Mouse (Mus musculus): ENCODE data around the gene Armc7. TPM values are rescaled to one million over a fixed set of nuclear protein-coding genes. Genes with fewer than 3 reads are reported as not detected.
A peak's percentile ranks its signal among the peaks of the same experiment; 100 is the strongest.

Armc7 gene
- polyA plus RNA-seq, 1 experiment: 6.2 TPM

- H3K4me2 ChIP-seq (ENCODE audit: low read depth): no peak overlapping the region
- no peaks in the 10 kb centered on the region for H3K79me2 ChIP-seq (ENCODE audit: control insufficient read depth, insufficient read depth)
- H3ac ChIP-seq (ENCODE audit: control insufficient read depth, insufficient read length): no peak overlapping the region
- peaks cover 15% of the 10 kb centered on the region for H3K27me3 ChIP-seq (ENCODE audit: control insufficient read depth, insufficient read depth, insufficient read length)
- H3K36me3 ChIP-seq (ENCODE audit: control insufficient read depth, insufficient read depth): no peaks in the 10 kb centered on the region
- no peak for TF ChIP-seq POLR2AphosphoS2 (IDR thresholded peaks at IDR 0.05; ENCODE audit: insufficient read length, low read depth)
- no peak for TF ChIP-seq MYOD1 (IDR thresholded peaks at IDR 0.05; ENCODE audit: control insufficient read depth in 1 of 3, insufficient read length in 2 of 3, low read depth in 2 of 3)
- TF ChIP-seq CEBPB (IDR thresholded peaks at IDR 0.05; ENCODE audit: insufficient read depth, poor library complexity, severe bottlenecking): no peak
- TF ChIP-seq POLR2A (IDR thresholded peaks at IDR 0.05; ENCODE audit: insufficient read length, low read depth): no peak
- no peak overlapping the region for H3K4me3 ChIP-seq
These were observed 13.6 kb upstream of the Armc7 start for GRCm38 (mm10) chr11:115461846-115462242.

DNA sequence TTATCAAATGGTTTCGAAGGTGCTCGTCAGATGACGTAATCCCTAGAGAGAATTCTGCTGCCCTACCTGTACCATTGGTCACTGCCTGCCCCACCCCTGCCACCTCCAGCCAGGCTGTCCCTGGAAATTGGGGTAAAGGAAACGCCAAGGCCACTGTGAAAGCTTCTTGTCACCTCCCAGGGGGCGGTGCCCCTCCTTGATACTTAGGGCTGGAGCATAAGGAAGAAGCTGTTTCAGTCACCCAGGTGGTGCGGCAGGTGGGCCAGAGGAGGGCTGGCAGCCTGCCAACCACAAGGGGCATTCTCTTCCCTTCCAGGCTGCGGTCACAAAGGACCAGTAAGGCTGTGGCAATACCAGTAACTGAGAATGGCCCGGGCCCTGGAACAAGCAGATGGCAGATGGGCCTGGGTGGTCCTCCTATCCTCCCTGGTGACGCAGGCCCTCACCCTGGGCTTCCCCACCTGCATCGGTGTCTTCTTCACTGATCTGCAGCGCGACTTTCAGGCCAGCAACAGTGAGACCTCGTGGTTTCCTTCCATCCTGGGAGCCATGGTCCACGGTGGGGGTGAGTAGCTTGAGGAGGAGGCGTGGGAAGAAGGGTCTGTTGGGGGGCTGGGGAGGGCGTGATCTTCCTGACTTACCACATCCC is 13.1 kb upstream of the Armc7 start, which contains the start of gene Slc16a5:
TSS of gene Slc16a5 (plus strand) at position 232 of the 649 bp plus-strand sequence.
- TF ChIP-seq MYOD1 (IDR thresholded peaks at IDR 0.05; ENCODE audit: control insufficient read depth in 1 of 3, insufficient read length in 2 of 3, low read depth in 2 of 3): no peak
- no peak for TF ChIP-seq POLR2AphosphoS2 (IDR thresholded peaks at IDR 0.05; ENCODE audit: insufficient read length, low read depth)
- TF ChIP-seq CEBPB (IDR thresholded peaks at IDR 0.05; ENCODE audit: insufficient read depth, poor library complexity, severe bottlenecking): no peak
- TF ChIP-seq SRF (IDR thresholded peaks at IDR 0.05; ENCODE audit: control insufficient read depth, insufficient read length, low read depth): no peak
- no peak for TF ChIP-seq E2F4 (IDR thresholded peaks at IDR 0.05; ENCODE audit: insufficient read depth)
- no peak for TF ChIP-seq POLR2A (IDR thresholded peaks at IDR 0.05; ENCODE audit: insufficient read length, low read depth)
- TF ChIP-seq MAX (IDR thresholded peaks at IDR 0.05; ENCODE audit: low read depth): no peak
- TF ChIP-seq MYOG (IDR thresholded peaks at IDR 0.05; ENCODE audit: control insufficient read depth in 1 of 3, insufficient read depth in 1 of 3, insufficient read length in 2 of 3, low read depth in 2 of 3): no peak
- no peak within 1 kb of the TSS for H3K4me2 ChIP-seq (ENCODE audit: low read depth)
- H3K4me3 ChIP-seq: no peak within 1 kb of the TSS

GRCm38 (mm10) chr11:115463397-115463796 is 12.1 kb upstream of the Armc7 start:
- H3ac ChIP-seq (ENCODE audit: control insufficient read depth, insufficient read length): no peak overlapping the region
- H3K36me3 ChIP-seq (ENCODE audit: control insufficient read depth, insufficient read depth): no peaks in the 10 kb centered on the region
- H3K4me2 ChIP-seq (ENCODE audit: low read depth): no peak overlapping the region
- TF ChIP-seq TCF12 (IDR thresholded peaks at IDR 0.05; ENCODE audit: insufficient read depth, poor library complexity, severe bottlenecking) (no peak), REST (IDR thresholded peaks at IDR 0.05; ENCODE audit: insufficient read depth, insufficient read length) (no peak), MYOD1 (IDR thresholded peaks at IDR 0.05; ENCODE audit: control insufficient read depth in 1 of 3, insufficient read length in 2 of 3, low read depth in 2 of 3) (no peak), POLR2A (IDR thresholded peaks at IDR 0.05; ENCODE audit: insufficient read length, low read depth) (no peak), USF1 (IDR thresholded peaks at IDR 0.05; ENCODE audit: low read depth) (no peak), POLR2AphosphoS2 (IDR thresholded peaks at IDR 0.05; ENCODE audit: insufficient read length, low read depth) (no peak), CEBPB (IDR thresholded peaks at IDR 0.05; ENCODE audit: insufficient read depth, poor library complexity, severe bottlenecking) (no peak), E2F4 (IDR thresholded peaks at IDR 0.05; ENCODE audit: insufficient read depth) (no peak), MYOG (IDR thresholded peaks at IDR 0.05; ENCODE audit: control insufficient read depth in 1 of 3, insufficient read depth in 1 of 3, insufficient read length in 2 of 3, low read depth in 2 of 3) (no peak)
- H3K79me2 ChIP-seq (ENCODE audit: control insufficient read depth, insufficient read depth): no peaks in the 10 kb centered on the region
- peaks cover 10% of the 10 kb centered on the region for H3K27me3 ChIP-seq (ENCODE audit: control insufficient read depth, insufficient read depth, insufficient read length)
- H3K4me3 ChIP-seq: no peak overlapping the region

More for the DNA sequence above, 13.1 kb upstream of the Armc7 start, which contains the start of gene Slc16a5:
- H3ac ChIP-seq (ENCODE audit: control insufficient read depth, insufficient read length): no peak within 1 kb of the TSS
- no peaks in the 10 kb centered on the region for H3K36me3 ChIP-seq (ENCODE audit: control insufficient read depth, insufficient read depth)
- no peaks in the 10 kb centered on the region for H3K79me2 ChIP-seq (ENCODE audit: control insufficient read depth, insufficient read depth)
- H3K27me3 ChIP-seq (ENCODE audit: control insufficient read depth, insufficient read depth, insufficient read length): peaks cover 15% of the 10 kb centered on the region

DNA sequence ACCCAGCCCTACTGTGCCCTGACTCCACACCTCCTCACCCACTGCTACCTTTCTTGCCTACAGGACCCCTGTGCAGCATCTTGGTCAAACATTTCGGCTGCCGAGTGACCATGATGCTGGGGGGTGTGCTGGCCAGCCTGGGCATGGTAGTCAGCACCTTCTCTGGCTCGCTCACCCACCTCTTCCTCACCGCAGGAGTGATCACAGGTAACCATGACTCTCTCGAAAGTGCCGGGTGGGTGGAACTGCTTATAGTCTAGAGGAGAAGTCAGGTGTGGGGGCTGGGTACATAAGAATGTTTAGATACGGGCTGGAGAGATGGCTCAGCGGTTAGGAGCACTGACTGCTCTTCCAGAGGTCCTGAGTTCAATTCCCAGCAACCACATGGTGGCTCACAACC is 10.6 kb upstream of the Armc7 start:
- no peaks in the 10 kb centered on the region for H3K36me3 ChIP-seq (ENCODE audit: control insufficient read depth, insufficient read depth)
- H3K27me3 ChIP-seq (ENCODE audit: control insufficient read depth, insufficient read depth, insufficient read length): peaks cover 6% of the 10 kb centered on the region
- H3ac ChIP-seq (ENCODE audit: control insufficient read depth, insufficient read length): no peak overlapping the region
- no peak overlapping the region for H3K4me3 ChIP-seq
- no peak for TF ChIP-seq TCF3 (IDR thresholded peaks at IDR 0.05; ENCODE audit: insufficient read length, low read depth)
- TF ChIP-seq MYOG (IDR thresholded peaks at IDR 0.05; ENCODE audit: control insufficient read depth in 1 of 3, insufficient read depth in 1 of 3, insufficient read length in 2 of 3, low read depth in 2 of 3): no peak
- no peak for TF ChIP-seq MAX (IDR thresholded peaks at IDR 0.05; ENCODE audit: low read depth)
- no peaks in the 10 kb centered on the region for H3K79me2 ChIP-seq (ENCODE audit: control insufficient read depth, insufficient read depth)
- H3K4me2 ChIP-seq (ENCODE audit: low read depth): no peak overlapping the region

DNA sequence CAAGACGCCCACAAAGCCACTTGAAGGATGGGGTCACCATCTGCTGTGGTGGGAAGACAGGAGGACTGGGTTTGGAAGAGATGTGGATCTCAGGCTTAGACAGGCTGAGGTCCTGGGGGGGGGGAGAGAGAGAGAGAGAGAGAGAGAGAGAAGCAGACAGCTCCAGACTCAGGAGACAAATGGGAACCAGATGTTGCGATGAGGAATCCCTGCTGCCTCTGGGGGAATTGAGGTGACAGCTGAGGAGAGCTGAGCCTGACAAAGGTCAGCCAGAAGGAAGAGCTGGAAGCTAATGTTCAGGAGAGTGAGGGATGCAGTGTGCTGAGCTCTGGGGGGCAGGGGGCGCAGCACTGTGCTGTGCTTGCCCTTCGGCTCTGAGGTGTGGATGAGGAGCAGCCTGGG is 8.2 kb upstream of the Armc7 start:
- TF ChIP-seq REST (IDR thresholded peaks at IDR 0.05; ENCODE audit: insufficient read depth, insufficient read length): no peak
- no peak for TF ChIP-seq USF1 (IDR thresholded peaks at IDR 0.05; ENCODE audit: low read depth)
- TF ChIP-seq TCF3 (IDR thresholded peaks at IDR 0.05; ENCODE audit: insufficient read length, low read depth): no peak
- TF ChIP-seq CEBPB (IDR thresholded peaks at IDR 0.05; ENCODE audit: insufficient read depth, poor library complexity, severe bottlenecking): no peak
- TF ChIP-seq E2F4 (IDR thresholded peaks at IDR 0.05; ENCODE audit: insufficient read depth): no peak
- TF ChIP-seq MYOD1 (IDR thresholded peaks at IDR 0.05; ENCODE audit: control insufficient read depth in 1 of 3, insufficient read length in 2 of 3, low read depth in 2 of 3): peak in 1 of 3 experiments; percentile 6
- Histone ChIP-seq H3K4me2 (ENCODE audit: low read depth) (peak overlapping the region; percentile 49), H3K27me3 (ENCODE audit: control insufficient read depth, insufficient read depth, insufficient read length) (peaks cover 6% of the 10 kb centered on the region), H3K4me3 (no peak overlapping the region), H3K79me2 (ENCODE audit: control insufficient read depth, insufficient read depth) (no peaks in the 10 kb centered on the region), H3ac (ENCODE audit: control insufficient read depth, insufficient read length) (no peak overlapping the region), H3K36me3 (ENCODE audit: control insufficient read depth, insufficient read depth) (no peaks in the 10 kb centered on the region)

All from myocyte (in vitro differentiated cells).